Mouse (Mus musculus) lung, embryonic 15.5 days (tissue): ENCODE measurements at regions not wholly inside any gene's neighbourhood (a gene's known extent, or its start where the extent isn't known, plus 50 kb on each side); places are given as distances from the start of the nearest gene placed in this dataset.

ENCODE experiments used
- ATAC-seq: fragments of 200-750 bp; cut with Nextera tagmentation; 2 replicates; pipeline ENCODE4 v1.8.0; 2017; ENCODE audit warnings: moderate number of reproducible peaks, borderline replicate concordance; ENCODE audit not compliant: low FRiP score, low TSS enrichment; ENCODE audit errors: extremely low read depth
- H3K27ac ChIP-seq: fragments of 300-500 bp; sonication (generic); 2 replicates; pipeline ENCODE4 v1.5.1; 2015; ENCODE audit warnings: moderate library complexity, mild to moderate bottlenecking, inconsistent platforms
- H3K27me3 ChIP-seq: fragments of 300-500 bp; sonication (generic); 2 replicates; pipeline ENCODE4 v1.6.1; 2015; ENCODE audit warnings: inconsistent platforms
- H3K36me3 ChIP-seq: fragments of 300-500 bp; sonication (generic); 2 replicates; pipeline ENCODE4 v1.6.1; 2015; ENCODE audit warnings: inconsistent platforms
- H3K4me1 ChIP-seq: fragments of 300-500 bp; sonication (generic); 2 replicates; pipeline ENCODE4 v1.6.1; 2015; ENCODE audit warnings: inconsistent platforms
- H3K4me2 ChIP-seq: fragments of 300-500 bp; sonication (generic); 2 replicates; pipeline ENCODE4 v1.6.1; 2015; ENCODE audit warnings: inconsistent platforms, mild to moderate bottlenecking, moderate library complexity
- H3K4me3 ChIP-seq: fragments of 300-500 bp; sonication (generic); 2 replicates; pipeline ENCODE4 v1.5.1; 2015; ENCODE audit warnings: mild to moderate bottlenecking, inconsistent platforms
- H3K9ac ChIP-seq: fragments of 300-500 bp; sonication (generic); 2 replicates; pipeline ENCODE4 v1.6.1; 2015; ENCODE audit warnings: inconsistent platforms
- H3K9me3 ChIP-seq: fragments of 300-500 bp; sonication (generic); 2 replicates; pipeline ENCODE4 v1.6.1; 2016; ENCODE audit warnings: inconsistent platforms
- WGBS: fragments of 180-500 bp; shearing (Covaris S2); methylation state at CpG from one replicate; pipeline ENCODE4 v1.1.7; 2015; 5-methylcytosine and 5-hydroxymethylcytosine counted together

- no peaks in the 10 kb centered on the region for H3K36me3 ChIP-seq
- no peak overlapping the region for H3K9ac ChIP-seq
- H3K4me1 ChIP-seq: no peaks in the 10 kb centered on the region
- no peak overlapping the region for H3K27ac ChIP-seq
- no peak for ATAC-seq
- WGBS: 65% methylated on average over 3 of the region's 3 CpGs
- no peak overlapping the region for H3K4me3 ChIP-seq
- H3K27me3 ChIP-seq: no peaks in the 10 kb centered on the region
- H3K9me3 ChIP-seq: no peaks in the 10 kb centered on the region
- no peak overlapping the region for H3K4me2 ChIP-seq
These were observed 136.7 kb upstream of the Cttnbp2 start for GRCm38 (mm10) chr6:18651319-18651718.

- no peaks in the 10 kb centered on the region for H3K9me3 ChIP-seq
- ATAC-seq: no peak
- no peaks in the 10 kb centered on the region for H3K4me1 ChIP-seq
- no peak overlapping the region for H3K4me2 ChIP-seq
- H3K27ac ChIP-seq: no peak overlapping the region
- no peaks in the 10 kb centered on the region for H3K36me3 ChIP-seq
- no peaks in the 10 kb centered on the region for H3K27me3 ChIP-seq
- no peak overlapping the region for H3K9ac ChIP-seq
- no peak overlapping the region for H3K4me3 ChIP-seq
- WGBS: 59% methylated on average over 12 of the region's 12 CpGs
These were observed 137.5 kb upstream of the Cttnbp2 start for GRCm38 (mm10) chr6:18652006-18652601.

GRCm38 (mm10) chr6:18654275-18654674 lies 139.6 kb upstream of the Cttnbp2 start:
- Histone ChIP-seq H3K27ac (no peak overlapping the region), H3K9me3 (no peaks in the 10 kb centered on the region), H3K4me1 (no peaks in the 10 kb centered on the region), H3K27me3 (no peaks in the 10 kb centered on the region), H3K36me3 (no peaks in the 10 kb centered on the region), H3K4me3 (no peak overlapping the region), H3K9ac (no peak overlapping the region), H3K4me2 (no peak overlapping the region)
- 50% methylated on average over 6 of the region's 6 CpGs for WGBS
- no peak for ATAC-seq

- H3K4me1 ChIP-seq: no peaks in the 10 kb centered on the region
- no peaks in the 10 kb centered on the region for H3K27me3 ChIP-seq
- H3K4me3 ChIP-seq: no peak overlapping the region
- no peak for ATAC-seq
- no peaks in the 10 kb centered on the region for H3K9me3 ChIP-seq
- no peak overlapping the region for H3K27ac ChIP-seq
- no peaks in the 10 kb centered on the region for H3K36me3 ChIP-seq
- H3K4me2 ChIP-seq: no peak overlapping the region
- 82% methylated on average over 4 of the region's 4 CpGs for WGBS
- no peak overlapping the region for H3K9ac ChIP-seq
These were observed 141.6 kb upstream of the Cttnbp2 start for GRCm38 (mm10) chr6:18656202-18656601.

- no peak overlapping the region for H3K4me2 ChIP-seq
- H3K4me3 ChIP-seq: no peak overlapping the region
- no peaks in the 10 kb centered on the region for H3K27me3 ChIP-seq
- no peaks in the 10 kb centered on the region for H3K9me3 ChIP-seq
- no peak overlapping the region for H3K9ac ChIP-seq
- ATAC-seq: no peak
- no peak overlapping the region for H3K27ac ChIP-seq
- H3K4me1 ChIP-seq: no peaks in the 10 kb centered on the region
- 87% methylated on average over 7 of the region's 7 CpGs for WGBS
- H3K36me3 ChIP-seq: no peaks in the 10 kb centered on the region
These were observed 142.2 kb upstream of the Cttnbp2 start for GRCm38 (mm10) chr6:18656772-18657401.

GRCm38 (mm10) chr6:18664687-18665086 lies 150.0 kb upstream of the Cttnbp2 start:
- no peaks in the 10 kb centered on the region for H3K36me3 ChIP-seq
- peaks cover 10% of the 10 kb centered on the region; the same call in 1 of the 2 replicates for H3K27me3 ChIP-seq
- H3K4me1 ChIP-seq: peaks cover 10% of the 10 kb centered on the region; the same call in 1 of the 2 replicates
- no peak for ATAC-seq
- no peak overlapping the region for H3K4me2 ChIP-seq
- H3K4me3 ChIP-seq: no peak overlapping the region
- no peak overlapping the region for H3K27ac ChIP-seq
- 68% methylated on average over 4 of the region's 4 CpGs for WGBS
- H3K9me3 ChIP-seq: no peaks in the 10 kb centered on the region
- H3K9ac ChIP-seq: no peak overlapping the region

GRCm38 (mm10) chr6:18665992-18666391 lies 151.3 kb upstream of the Cttnbp2 start:
- no peak overlapping the region for H3K4me2 ChIP-seq
- no peak overlapping the region for H3K9ac ChIP-seq
- peaks cover 10% of the 10 kb centered on the region; the same call in 1 of the 2 replicates for H3K4me1 ChIP-seq
- ATAC-seq: no peak
- no peak overlapping the region for H3K27ac ChIP-seq
- H3K9me3 ChIP-seq: no peaks in the 10 kb centered on the region
- no peak overlapping the region for H3K4me3 ChIP-seq
- 50% methylated on average over 4 of the region's 4 CpGs for WGBS
- H3K27me3 ChIP-seq: peaks cover 10% of the 10 kb centered on the region; the same call in 1 of the 2 replicates
- no peaks in the 10 kb centered on the region for H3K36me3 ChIP-seq

GRCm38 (mm10) chr6:18666543-18666942 lies 151.9 kb upstream of the Cttnbp2 start:
- Histone ChIP-seq H3K4me3 (no peak overlapping the region), H3K9ac (no peak overlapping the region), H3K27me3 (peaks cover 10% of the 10 kb centered on the region; the same call in 1 of the 2 replicates), H3K27ac (no peak overlapping the region), H3K9me3 (no peaks in the 10 kb centered on the region), H3K36me3 (no peaks in the 10 kb centered on the region), H3K4me2 (no peak overlapping the region), H3K4me1 (peaks cover 10% of the 10 kb centered on the region; the same call in 1 of the 2 replicates)
- peak; percentile 49; the same call in 1 of the 2 replicates for ATAC-seq
- WGBS: 52% methylated on average over 4 of the region's 4 CpGs

- no peak for ATAC-seq
- H3K27ac ChIP-seq: no peak overlapping the region
- no peaks in the 10 kb centered on the region for H3K27me3 ChIP-seq
- no peak overlapping the region for H3K4me2 ChIP-seq
- H3K36me3 ChIP-seq: no peaks in the 10 kb centered on the region
- peaks cover 10% of the 10 kb centered on the region; the same call in 1 of the 2 replicates for H3K4me1 ChIP-seq
- 65% methylated on average over 1 of the region's 1 CpGs for WGBS
- no peak overlapping the region for H3K4me3 ChIP-seq
- H3K9ac ChIP-seq: no peak overlapping the region
- no peaks in the 10 kb centered on the region for H3K9me3 ChIP-seq
These were observed 156.0 kb upstream of the Cttnbp2 start for GRCm38 (mm10) chr6:18670677-18671076.

- no peak for ATAC-seq
- Histone ChIP-seq H3K4me1 (no peaks in the 10 kb centered on the region), H3K27ac (no peak overlapping the region), H3K9ac (no peak overlapping the region), H3K4me3 (no peak overlapping the region), H3K36me3 (no peaks in the 10 kb centered on the region), H3K27me3 (no peaks in the 10 kb centered on the region), H3K4me2 (no peak overlapping the region), H3K9me3 (no peaks in the 10 kb centered on the region)
- WGBS: 76% methylated on average over 5 of the region's 5 CpGs
These were observed 160.1 kb upstream of the Cttnbp2 start for GRCm38 (mm10) chr6:18674584-18675250.

- Histone ChIP-seq H3K27me3 (no peaks in the 10 kb centered on the region), H3K9ac (no peak overlapping the region), H3K9me3 (no peaks in the 10 kb centered on the region), H3K4me3 (no peak overlapping the region), H3K27ac (no peak overlapping the region), H3K36me3 (no peaks in the 10 kb centered on the region), H3K4me2 (no peak overlapping the region), H3K4me1 (0 out of 2 replicates have a peak, but pooled peaks cover 3% of the 10 kb centered on the region)
- WGBS: 77% methylated on average over 4 of the region's 4 CpGs
- no peak for ATAC-seq
These were observed 162.5 kb upstream of the Cttnbp2 start for GRCm38 (mm10) chr6:18677131-18677530.

- no peak overlapping the region for H3K27ac ChIP-seq
- ATAC-seq: no peak
- 0 out of 2 replicates have a peak, but pooled peaks cover 7% of the 10 kb centered on the region for H3K4me1 ChIP-seq
- no peaks in the 10 kb centered on the region for H3K9me3 ChIP-seq
- H3K27me3 ChIP-seq: no peaks in the 10 kb centered on the region
- no peak overlapping the region for H3K9ac ChIP-seq
- H3K4me2 ChIP-seq: no peak overlapping the region
- H3K36me3 ChIP-seq: no peaks in the 10 kb centered on the region
- no peak overlapping the region for H3K4me3 ChIP-seq
These were observed 166.1 kb upstream of the Cttnbp2 start for GRCm38 (mm10) chr6:18680712-18681111.
